Mouse (Mus musculus) forebrain, embryonic 11.5 days (tissue): ENCODE measurements around the gene Nmnat3. TPM values are rescaled to one million over a fixed set of nuclear protein-coding genes. Genes with fewer than 3 reads are reported as not detected.

Experiments
- ATAC-seq: fragments of 200-750 bp; cut with Nextera tagmentation; replicated peaks from 2 replicates; pipeline ENCODE4 v1.8.0; 2017; ENCODE audit warnings: moderate TSS enrichment; ENCODE audit not compliant: low FRiP score
- DNase-seq: peaks from one replicate; pipeline ENCODE4 v3.0.0-alpha.2; 2017; ENCODE audit warnings: low spot score
- H3K27ac ChIP-seq: fragments of 300-500 bp; sonication (generic); 2 replicates; pipeline ENCODE4 v1.5.1; 2014; ENCODE audit warnings: low read depth, low read length
- H3K27me3 ChIP-seq: fragments of 300-500 bp; sonication (generic); 2 replicates; pipeline ENCODE4 v1.6.1; 2014; ENCODE audit warnings: mild to moderate bottlenecking, low read length, mixed read lengths; ENCODE audit not compliant: control insufficient read depth, insufficient read depth
- H3K36me3 ChIP-seq: fragments of 300-500 bp; sonication (generic); 2 replicates; pipeline ENCODE4 v1.6.1; 2014; ENCODE audit warnings: mild to moderate bottlenecking, low read length, moderate library complexity, mixed read lengths; ENCODE audit not compliant: control insufficient read depth, insufficient read depth
- H3K4me1 ChIP-seq: fragments of 300-500 bp; sonication (generic); replicated peaks from 2 replicates; pipeline ENCODE4 v1.6.1; 2014; ENCODE audit warnings: low read length, mixed read lengths; ENCODE audit not compliant: control insufficient read depth, insufficient read depth
- H3K4me2 ChIP-seq: fragments of 300-500 bp; sonication (generic); 2 replicates; pipeline ENCODE4 v1.6.1; 2014; ENCODE audit warnings: low read depth, mild to moderate bottlenecking, low read length, moderate library complexity, mixed read lengths; ENCODE audit not compliant: severe bottlenecking
- H3K4me3 ChIP-seq: fragments of 300-500 bp; sonication (generic); 2 replicates; pipeline ENCODE4 v1.5.1; 2014; ENCODE audit warnings: low read depth, low read length
- H3K9ac ChIP-seq: fragments of 300-500 bp; sonication (generic); 2 replicates; pipeline ENCODE4 v1.6.1; 2014; ENCODE audit warnings: low read length
- H3K9me3 ChIP-seq: fragments of 300-500 bp; sonication (generic); 2 replicates; pipeline ENCODE4 v1.6.1; 2016; ENCODE audit warnings: low read length, mixed read lengths; ENCODE audit not compliant: control insufficient read depth
- WGBS: fragments of 180-500 bp; shearing (Covaris S2); extraction: QIAGEN DNeasy Blood & Tissue Kit; methylation state at CpG from one replicate; pipeline ENCODE4 v1.1.7; 2014; 5-methylcytosine and 5-hydroxymethylcytosine counted together
- polyA plus RNA-seq: library from polyadenylated mRNA; unstranded; fragments of >200 nt; fragmentation: Nextera tagmentation; extraction: Ambion mirVana; gene quantifications from 2 replicates; pipeline ENCODE4 v1.2.1, GENCODE M21; 2014

The Nmnat3 gene
- polyA plus RNA-seq, 1 experiment from 2014 or later = 3.7 TPM

GRCm38 (mm10) chr9:98366075-98366474, 78.8 kb downstream of the Nmnat3 start:
- WGBS = 83% methylated on average over 8 of the region's 8 CpGs
- ATAC-seq = no peak
- no peak overlapping the region for H3K9ac ChIP-seq
- H3K27me3 ChIP-seq = no peaks in the 10 kb centered on the region
- no peaks in the 10 kb centered on the region for H3K9me3 ChIP-seq
- H3K4me2 ChIP-seq = no peak overlapping the region
- DNase-seq = no peak
- no peak overlapping the region for H3K4me3 ChIP-seq
- H3K27ac ChIP-seq = no peak overlapping the region
- H3K4me1 ChIP-seq = no peaks in the 10 kb centered on the region
- no peaks in the 10 kb centered on the region for H3K36me3 ChIP-seq

DNA sequence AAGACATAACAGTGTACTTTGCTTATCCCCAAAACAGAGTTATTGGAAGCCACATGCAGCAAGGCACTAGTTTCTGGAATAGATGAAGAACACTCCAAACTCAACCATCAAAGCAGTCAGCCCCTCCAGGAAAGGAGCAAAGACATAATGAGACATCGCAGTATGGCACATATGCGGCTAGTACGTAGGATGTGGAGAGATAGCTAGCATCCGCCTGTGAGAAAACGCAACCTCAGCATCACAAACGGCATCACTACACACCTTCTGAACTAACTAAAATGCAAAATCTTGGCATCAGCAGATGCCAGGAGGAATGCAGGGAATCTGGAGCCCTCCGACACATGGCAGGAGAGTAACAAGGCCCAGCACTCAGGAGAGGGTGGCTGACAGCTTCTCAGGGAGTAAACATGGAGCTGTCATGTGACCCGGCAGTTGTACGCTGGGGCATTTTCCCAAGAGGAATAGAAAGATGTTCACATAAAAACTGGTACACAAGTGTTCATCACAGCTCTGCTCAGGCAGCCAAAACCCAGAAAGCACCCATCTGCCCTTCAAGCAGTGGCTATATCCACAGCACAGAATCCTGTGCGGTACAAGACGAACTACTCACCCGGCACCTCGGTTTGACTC, 80.2 kb downstream of the Nmnat3 start:
- no peak overlapping the region for H3K4me3 ChIP-seq
- no peaks in the 10 kb centered on the region for H3K9me3 ChIP-seq
- WGBS = 92% methylated on average over 13 of the region's 13 CpGs
- no peaks in the 10 kb centered on the region for H3K27me3 ChIP-seq
- no peak overlapping the region for H3K9ac ChIP-seq
- H3K4me1 ChIP-seq = no peaks in the 10 kb centered on the region
- no peaks in the 10 kb centered on the region for H3K36me3 ChIP-seq
- ATAC-seq = no peak
- no peak for DNase-seq
- no peak overlapping the region for H3K27ac ChIP-seq
- no peak overlapping the region for H3K4me2 ChIP-seq

GRCm38 (mm10) chr9:98369707-98370106, 82.5 kb downstream of the Nmnat3 start:
- no peaks in the 10 kb centered on the region for H3K27me3 ChIP-seq
- 66% methylated on average over 5 of the region's 8 CpGs for WGBS
- no peak overlapping the region for H3K4me3 ChIP-seq
- peak; percentile 41 for DNase-seq
- no peaks in the 10 kb centered on the region for H3K9me3 ChIP-seq
- H3K9ac ChIP-seq = no peak overlapping the region
- H3K27ac ChIP-seq = no peak overlapping the region
- no peaks in the 10 kb centered on the region for H3K36me3 ChIP-seq
- no peak for ATAC-seq
- H3K4me1 ChIP-seq = no peaks in the 10 kb centered on the region
- no peak overlapping the region for H3K4me2 ChIP-seq

- no peak for DNase-seq
- WGBS = 91% methylated on average over 5 of the region's 5 CpGs
These were observed 86.1 kb downstream of the Nmnat3 start for GRCm38 (mm10) chr9:98373358-98373757.

GRCm38 (mm10) chr9:98374897-98375296, 87.7 kb downstream of the Nmnat3 start:
- H3K27me3 ChIP-seq = no peaks in the 10 kb centered on the region
- no peak overlapping the region for H3K4me3 ChIP-seq
- WGBS = 81% methylated on average over 11 of the region's 11 CpGs

More at GRCm38 (mm10) chr9:98373358-98373757, 86.1 kb downstream of the Nmnat3 start:
- H3K9me3 ChIP-seq = no peaks in the 10 kb centered on the region
- no peak overlapping the region for H3K9ac ChIP-seq
- H3K4me1 ChIP-seq = peaks cover 4% of the 10 kb centered on the region
- no peaks in the 10 kb centered on the region for H3K27me3 ChIP-seq
- no peak overlapping the region for H3K27ac ChIP-seq
- no peaks in the 10 kb centered on the region for H3K36me3 ChIP-seq
- no peak for ATAC-seq
- H3K4me3 ChIP-seq = no peak overlapping the region
- no peak overlapping the region for H3K4me2 ChIP-seq

DNA sequence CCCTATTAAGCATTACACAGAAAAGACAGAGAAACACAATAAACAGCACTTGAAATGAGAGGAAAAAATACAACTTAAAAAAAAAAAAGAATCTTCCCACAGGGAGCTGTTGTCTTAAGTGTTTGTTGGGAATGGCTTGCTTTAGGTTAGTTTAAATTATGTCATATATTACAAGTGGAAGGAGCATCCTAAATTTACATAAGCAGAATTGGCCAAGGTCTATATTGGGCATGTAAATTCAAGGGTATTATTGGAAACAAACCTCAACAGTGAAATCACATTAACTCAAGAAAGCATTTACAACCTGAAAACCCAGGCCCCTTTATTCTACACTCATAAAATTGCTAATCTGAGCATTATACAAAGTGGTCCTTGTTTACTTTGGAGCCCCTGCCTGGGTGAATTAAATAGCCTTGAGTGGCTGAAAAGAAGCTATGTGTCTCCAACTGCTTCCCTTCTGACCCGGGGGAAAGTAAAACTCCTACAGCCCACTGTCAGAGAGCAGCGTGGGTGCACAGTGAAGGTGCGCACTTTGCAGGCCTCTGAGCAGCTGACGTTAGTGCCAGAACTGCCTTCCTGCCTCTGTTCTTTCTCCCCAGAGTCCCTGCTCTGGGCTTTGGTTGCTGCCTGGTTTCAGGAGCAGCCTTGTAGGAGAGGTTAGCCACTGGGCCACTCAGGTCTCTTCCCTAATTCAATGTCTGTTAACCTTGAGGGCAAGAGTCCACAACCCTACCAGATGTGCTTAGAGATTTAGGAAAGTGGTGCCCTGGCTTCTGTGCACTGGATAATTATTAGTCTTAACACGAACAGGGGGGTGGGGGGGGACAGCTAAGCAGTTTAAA, 88.3 kb downstream of the Nmnat3 start:
- ATAC-seq (no peak), DNase-seq (no peak)
- H3K9ac ChIP-seq = no peak overlapping the region
- 27% methylated on average over 5 of the region's 5 CpGs for WGBS
- H3K4me3 ChIP-seq = no peak overlapping the region
- H3K36me3 ChIP-seq = no peaks in the 10 kb centered on the region
- no peaks in the 10 kb centered on the region for H3K9me3 ChIP-seq
- no peak overlapping the region for H3K4me2 ChIP-seq
- peaks cover 4% of the 10 kb centered on the region for H3K4me1 ChIP-seq
- H3K27ac ChIP-seq = no peak overlapping the region
- H3K27me3 ChIP-seq = no peaks in the 10 kb centered on the region

More at GRCm38 (mm10) chr9:98374897-98375296, 87.7 kb downstream of the Nmnat3 start:
- Histone ChIP-seq H3K27ac (no peak overlapping the region), H3K9ac (no peak overlapping the region), H3K4me2 (no peak overlapping the region), H3K4me1 (peaks cover 4% of the 10 kb centered on the region), H3K9me3 (no peaks in the 10 kb centered on the region), H3K36me3 (no peaks in the 10 kb centered on the region)
- ATAC-seq (no peak), DNase-seq (no peak)

DNA sequence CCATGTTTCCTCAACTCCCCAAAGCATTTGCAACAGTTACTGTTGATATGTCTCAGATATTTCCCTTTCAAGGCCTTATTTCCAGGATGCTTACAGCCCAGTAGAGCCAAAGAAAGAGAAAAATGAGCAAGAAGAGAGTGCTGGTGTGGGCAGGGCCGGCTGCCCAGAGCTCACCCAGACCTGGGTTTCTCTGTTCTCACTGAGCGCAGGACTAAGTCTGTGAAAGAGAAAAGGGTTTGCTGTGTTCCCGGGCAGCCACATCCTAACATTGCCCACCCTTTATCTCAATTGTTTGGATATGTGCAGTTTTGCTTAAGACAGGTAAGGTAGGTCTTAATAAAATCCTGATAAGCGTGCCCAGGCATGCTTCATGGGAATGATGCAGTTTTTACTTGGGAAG, 92.5 kb downstream of the Nmnat3 start:
- ATAC-seq (no peak), DNase-seq (no peak)
- H3K27ac ChIP-seq = no peak overlapping the region
- no peak overlapping the region for H3K4me3 ChIP-seq
- no peaks in the 10 kb centered on the region for H3K36me3 ChIP-seq
- 69% methylated on average over 4 of the region's 4 CpGs for WGBS
- no peak overlapping the region for H3K9ac ChIP-seq
- H3K4me2 ChIP-seq = no peak overlapping the region
- no peaks in the 10 kb centered on the region for H3K27me3 ChIP-seq
- no peaks in the 10 kb centered on the region for H3K9me3 ChIP-seq
- peaks cover 4% of the 10 kb centered on the region for H3K4me1 ChIP-seq

DNA sequence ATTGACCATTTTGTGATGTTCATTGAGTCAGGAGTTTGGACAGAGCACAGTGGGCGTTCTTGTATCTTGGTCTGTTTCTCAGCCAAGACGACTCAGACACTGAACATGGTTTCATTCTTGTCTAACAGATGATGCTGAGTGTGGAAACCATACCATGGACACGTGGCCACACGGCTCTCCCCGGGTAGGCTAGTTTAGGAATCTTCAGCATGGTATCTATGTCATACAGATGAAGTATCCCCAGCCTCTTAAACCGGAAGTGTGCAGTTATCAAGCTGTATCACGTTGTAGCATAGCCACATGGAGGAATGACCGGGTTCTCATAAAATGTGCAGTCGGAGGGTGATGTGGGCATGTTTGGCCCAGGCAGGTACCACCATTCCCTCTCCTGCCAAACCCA, 93.4 kb downstream of the Nmnat3 start:
- no peak overlapping the region for H3K4me2 ChIP-seq
- H3K27me3 ChIP-seq = no peaks in the 10 kb centered on the region
- H3K4me3 ChIP-seq = no peak overlapping the region
- H3K27ac ChIP-seq = no peak overlapping the region
- 94% methylated on average over 9 of the region's 9 CpGs for WGBS
- no peak for DNase-seq
- ATAC-seq = no peak
- H3K36me3 ChIP-seq = no peaks in the 10 kb centered on the region
- H3K9ac ChIP-seq = no peak overlapping the region
- H3K4me1 ChIP-seq = peaks cover 2% of the 10 kb centered on the region; the same call in 1 of the 2 replicates
- no peaks in the 10 kb centered on the region for H3K9me3 ChIP-seq
